Mouse (Mus musculus): ENCODE data around the gene Hist1h2bb.

Hist1h2bb gene

GRCm38 (mm10) chr13:23728472-23729191 lies 17.9 kb upstream of the Hist1h2bb start:
- peak in 1 of 2 experiments; percentile 25 for DNase-seq (ENCODE audit: low spot score in 2 of 2)

GRCm38 (mm10) chr13:23729192-23729525 lies 17.4 kb upstream of the Hist1h2bb start:
- DNase-seq (ENCODE audit: low spot score in 2 of 2), result peak; percentile 46 to 52

- no peak for DNase-seq (ENCODE audit: low spot score in 2 of 2)
Observed at GRCm38 (mm10) chr13:23729706-23730105, 16.8 kb upstream of the Hist1h2bb start.

GRCm38 (mm10) chr13:23730479-23730878 lies 16.1 kb upstream of the Hist1h2bb start:
- DNase-seq (ENCODE audit: low spot score in 2 of 2), result peak; percentile 27 to 55

GRCm38 (mm10) chr13:23732156-23732804 lies 14.3 kb upstream of the Hist1h2bb start:
- peak in 1 of 2 experiments; percentile 39 for DNase-seq (ENCODE audit: low spot score in 2 of 2)

GRCm38 (mm10) chr13:23737091-23737490 lies 9.4 kb upstream of the Hist1h2bb start:
- no peak for DNase-seq (ENCODE audit: low spot score in 2 of 2)

- peak in 1 of 2 experiments; percentile 36 for DNase-seq (ENCODE audit: low spot score in 2 of 2)
Observed at GRCm38 (mm10) chr13:23738041-23738440, 8.5 kb upstream of the Hist1h2bb start.

GRCm38 (mm10) chr13:23738677-23739068 lies 7.9 kb upstream of the Hist1h2bb start, which contains the start of gene Hist1h1c:
Hist1h1c (plus strand) TSS chr13:23738808.
- DNase-seq (ENCODE audit: low spot score in 2 of 2), result peak; percentile 92 to 96

GRCm38 (mm10) chr13:23739069-23739921 lies 7.2 kb upstream of the Hist1h2bb start:
- DNase-seq (ENCODE audit: low spot score in 2 of 2), result peak; percentile 98 to 99

GRCm38 (mm10) chr13:23739922-23740252 lies 6.6 kb upstream of the Hist1h2bb start:
- DNase-seq (ENCODE audit: low spot score in 2 of 2), result no peak

- no peak for DNase-seq (ENCODE audit: low spot score in 2 of 2)
Observed at GRCm38 (mm10) chr13:23740256-23740840, 6.2 kb upstream of the Hist1h2bb start.

- DNase-seq (ENCODE audit: low spot score in 2 of 2), result no peak
Observed at GRCm38 (mm10) chr13:23740910-23741309, 5.6 kb upstream of the Hist1h2bb start.

- DNase-seq (ENCODE audit: low spot score in 2 of 2), result no peak
Observed at GRCm38 (mm10) chr13:23742007-23742406, 4.5 kb upstream of the Hist1h2bb start.

GRCm38 (mm10) chr13:23743215-23743614 lies 3.3 kb upstream of the Hist1h2bb start:
- no peak for DNase-seq (ENCODE audit: low spot score in 2 of 2)

- DNase-seq (ENCODE audit: low spot score in 2 of 2), result no peak
Observed at GRCm38 (mm10) chr13:23743963-23744362, 2.6 kb upstream of the Hist1h2bb start.

GRCm38 (mm10) chr13:23744421-23745380 lies 1.8 kb upstream of the Hist1h2bb start:
- DNase-seq (ENCODE audit: low spot score in 2 of 2), result no peak

GRCm38 (mm10) chr13:23745381-23746161 lies 963 bp upstream of the Hist1h2bb start, which contains the start of gene Hist1h3c:
Hist1h3c (minus strand) TSS chr13:23745602.
- DNase-seq (ENCODE audit: low spot score in 2 of 2), result peak; percentile 75 to 83

GRCm38 (mm10) chr13:23747081-23747891 lies 752 bp downstream of the Hist1h2bb start:
- no peak for DNase-seq (ENCODE audit: low spot score in 2 of 2)

GRCm38 (mm10) chr13:23747892-23748288 lies 1.4 kb downstream of the Hist1h2bb start:
- no peak for DNase-seq (ENCODE audit: low spot score in 2 of 2)

Measured in heart, adult 9 months (tissue).